Mouse (Mus musculus) macrophage (primary cell): Measurements from ENCODE around the gene Pop4. TPM values are rescaled to one million over a fixed set of nuclear protein-coding genes. Genes with fewer than 3 reads are reported as not detected.

Experiments used
- H3K27ac ChIP-seq: fragments of 350-480 bp; formaldehyde crosslinking; 2 replicates; pipeline ENCODE4 v1.9.0; 2021
- H3K36me3 ChIP-seq: fragments of 350-480 bp; formaldehyde crosslinking; 2 replicates; pipeline ENCODE4 v1.9.0; 2021; ENCODE audit errors: inconsistent target
- H3K4me3 ChIP-seq: fragments of 350-480 bp; formaldehyde crosslinking; 2 replicates; pipeline ENCODE4 v1.9.0; 2021; ENCODE audit errors: inconsistent target
- H3K79me2 ChIP-seq: fragments of 350-480 bp; formaldehyde crosslinking; 2 replicates; pipeline ENCODE4 v1.9.0; 2021; ENCODE audit errors: inconsistent target
- WGBS: methylation state at CpG from one replicate; pipeline ENCODE4 v1.1.7; 2026; ENCODE audit warnings: inconsistent platforms; ENCODE audit not compliant: missing documents; 5-methylcytosine and 5-hydroxymethylcytosine counted together
- polyA plus RNA-seq: library from polyadenylated mRNA; stranded (reverse); fragments of 250-400 nt; gene quantifications from 3 replicates; pipeline ENCODE4 v1.2.4, GENCODE M21; 2018; ENCODE audit warnings: inconsistent platforms

Gene Pop4
- polyA plus RNA-seq, 1 experiment from 2014 or later = 17.3 TPM

GRCm38 (mm10) chr7:38212651-38213062 is 58.6 kb downstream of the Pop4 start:
- H3K36me3 ChIP-seq = no peaks in the 10 kb centered on the region
- 83% methylated on average over 1 of the region's 3 CpGs for WGBS

More at GRCm38 (mm10) chr7:38212651-38213062, 58.6 kb downstream of the Pop4 start:
- no peak overlapping the region for H3K27ac ChIP-seq
- H3K79me2 ChIP-seq = no peaks in the 10 kb centered on the region
- no peak overlapping the region for H3K4me3 ChIP-seq

Other genes starting within 250 kb of the Pop4 start
- gene Uri1, start 247.9 kb downstream of the Pop4 start, polyA plus RNA-seq = 12.3 to 23.6 TPM (median 20.9 TPM) in 3 replicates
- gene Ccne1, start 163.9 kb downstream of the Pop4 start, polyA plus RNA-seq = 2.6 to 14.2 TPM (median 5.3 TPM) in 3 replicates
- 15.1 to 37.7 TPM (median 17.5 TPM) in 3 replicates for gene 1600014C10Rik, start 88.2 kb downstream of the Pop4 start, polyA plus RNA-seq
- gene Plekhf1, start 43.4 kb downstream of the Pop4 start, polyA plus RNA-seq = 0.14 to 0.42 TPM (median 0.19 TPM) in 3 replicates